Mouse (Mus musculus): ENCODE results near the gene Fut1. TPM values are rescaled to one million over a fixed set of nuclear protein-coding genes. Genes with fewer than 3 reads are reported as not detected.

Gene Fut1
- under 1 TPM in 1 of 2 experiments, not detected in 1; 0.21 TPM for total RNA-seq (2021)

DNA sequence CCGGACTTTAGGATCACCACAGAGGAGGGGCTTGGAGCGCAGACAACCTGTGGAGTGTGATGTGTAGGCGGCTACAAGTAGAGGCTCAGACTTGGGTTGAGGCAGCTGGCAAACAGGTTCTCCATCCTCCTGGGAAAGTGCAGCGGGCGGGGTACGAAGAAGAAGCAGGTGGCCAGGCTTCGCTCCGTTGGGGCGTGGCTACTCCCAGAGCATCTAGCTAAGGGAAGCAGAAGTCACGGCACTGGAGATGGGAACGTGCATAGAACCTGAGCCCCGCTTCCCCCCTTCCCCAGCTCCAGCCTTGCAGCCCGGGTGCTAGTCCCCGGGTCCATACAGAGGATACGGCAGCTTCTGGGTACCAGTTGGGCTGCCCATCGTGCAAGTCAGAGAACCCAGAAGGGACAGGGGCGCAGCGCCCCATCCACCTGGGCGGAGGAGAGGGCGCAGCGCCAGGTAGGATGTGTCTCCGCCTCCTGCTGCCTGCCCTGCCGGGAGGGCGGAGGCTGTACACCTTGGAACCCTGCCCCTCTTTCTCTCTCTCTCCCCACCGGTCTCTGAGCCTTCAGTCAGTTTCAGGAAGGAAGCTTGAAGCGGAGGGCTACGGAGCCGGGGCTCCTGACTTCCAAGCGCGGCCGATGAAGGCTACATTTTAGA lies at the start of gene Fut1:
Gene Fut1 (plus strand): TSS at position 248 of the 654 bp plus-strand sequence.
- DNase-seq (ENCODE audit: low spot score in 2 of 2), result peak; percentile 30 to 39
- intact Hi-C loops (cut with DNase I), result no loop called here

DNA sequence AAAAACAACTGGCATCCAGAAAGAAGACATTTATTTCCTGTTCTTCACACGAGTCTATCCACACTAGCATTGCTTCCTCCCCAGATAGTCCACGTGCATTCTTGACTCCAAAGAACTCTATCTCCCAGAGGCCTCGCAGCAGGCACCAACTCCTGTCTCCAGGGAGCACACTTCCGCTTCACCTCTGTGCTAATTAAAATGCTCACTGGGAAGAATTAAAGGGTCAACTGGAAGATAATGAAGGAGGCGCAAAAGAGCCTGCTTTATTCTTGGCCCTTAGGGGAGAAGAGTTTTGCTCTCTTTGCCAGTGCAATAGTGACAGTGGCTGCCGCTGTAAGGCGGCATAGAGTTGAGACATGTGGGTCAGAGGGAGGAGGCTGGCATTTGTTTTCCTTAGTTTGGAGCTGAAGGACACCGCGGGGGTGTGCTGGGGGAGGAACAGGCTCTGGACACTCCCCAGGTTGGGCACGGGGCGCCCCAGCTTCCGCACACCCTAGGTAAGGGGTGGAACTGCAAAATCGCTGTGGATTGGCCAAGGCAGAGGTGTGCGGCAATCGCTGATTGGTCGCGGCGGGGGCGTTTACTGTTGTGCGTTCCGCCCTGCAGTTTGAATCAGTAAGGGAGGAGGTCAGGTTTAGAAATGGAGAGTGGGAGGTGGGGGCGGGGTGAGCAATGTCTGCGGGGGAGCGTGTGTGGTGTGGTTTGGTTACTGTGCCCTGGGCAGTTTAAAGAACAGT lies 49.1 kb upstream of the Fut1 start:
- intact Hi-C loops (cut with DNase I), result no loop called here
- peak; percentile 86 to 92 for DNase-seq (ENCODE audit: low spot score in 2 of 2)

DNA sequence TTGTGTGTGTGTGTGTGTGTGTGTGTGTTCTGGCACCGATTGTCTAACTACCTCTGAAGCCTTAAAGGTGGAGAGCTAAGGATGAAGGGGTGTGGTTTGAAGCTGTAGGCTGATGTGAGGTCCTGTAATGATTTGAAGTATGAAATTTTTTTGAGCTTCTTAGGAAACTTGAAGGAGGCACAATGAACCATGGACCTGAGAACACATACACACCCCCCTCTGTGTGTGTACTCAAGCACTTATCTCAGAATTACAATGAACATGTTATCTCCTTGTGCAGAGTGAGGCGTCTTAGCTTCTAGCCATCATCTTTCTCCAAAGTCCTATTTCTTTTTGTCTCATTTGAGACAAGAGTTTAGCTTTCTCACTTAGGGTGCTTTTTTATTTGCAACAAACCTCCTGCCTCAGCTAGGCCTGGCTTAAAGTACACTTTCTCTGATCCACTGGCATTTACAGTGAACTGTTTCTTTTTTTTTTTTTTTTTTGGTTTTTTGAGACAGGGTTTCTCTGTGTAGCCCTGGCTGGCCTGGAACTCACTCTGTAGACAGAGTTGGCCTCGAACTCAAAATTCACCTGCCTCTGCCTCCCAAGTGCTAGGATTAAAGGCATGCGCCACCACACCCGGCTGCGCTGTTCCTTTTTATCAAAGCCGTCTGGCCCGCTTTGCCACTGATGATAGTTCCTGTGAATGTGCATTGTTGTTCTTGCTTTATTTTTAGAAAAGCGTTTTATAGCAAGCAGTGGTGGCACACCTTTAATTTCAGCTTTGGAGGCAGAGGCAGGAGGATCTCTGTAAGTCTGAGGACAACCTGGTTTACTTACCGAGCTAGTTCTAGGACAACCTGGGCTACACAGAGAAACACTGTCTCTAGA lies 48.3 kb upstream of the Fut1 start:
- intact Hi-C loops (cut with DNase I), result no loop called here
- no peak for DNase-seq (ENCODE audit: low spot score in 2 of 2)

DNA sequence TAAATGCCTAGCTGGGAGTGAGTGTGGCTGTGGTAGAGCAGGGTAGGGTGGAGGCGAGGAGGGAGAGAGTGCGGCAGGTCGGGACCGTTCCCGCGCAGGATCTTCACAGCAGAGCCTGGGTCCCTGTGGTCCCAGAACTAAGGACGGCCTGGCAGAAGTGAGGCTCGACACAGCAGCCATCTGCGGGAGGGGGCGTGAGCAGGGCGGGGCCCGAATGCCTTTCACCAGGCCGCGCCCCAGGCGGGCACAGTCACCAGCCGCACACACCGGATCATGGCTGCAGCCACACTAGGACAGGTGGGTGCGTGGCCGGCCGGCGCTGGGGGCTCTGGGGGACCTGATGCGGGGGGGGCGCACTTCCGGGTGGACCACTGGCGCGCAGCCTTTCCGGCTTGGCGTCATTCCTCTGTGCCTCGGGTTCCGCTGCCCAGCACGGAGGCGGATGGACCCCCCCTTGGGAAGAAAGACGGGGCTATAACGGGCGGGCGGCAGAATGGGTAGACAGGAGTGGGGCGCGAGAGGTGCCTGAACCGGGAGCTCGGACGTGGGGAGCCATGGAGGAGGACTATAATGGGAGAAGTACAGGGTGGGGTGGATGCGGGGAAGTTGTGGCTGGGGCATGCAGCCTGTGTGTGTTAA lies 46.9 kb upstream of the Fut1 start, which contains the start of gene Bcat2:
Gene Bcat2 (plus strand): TSS at position 51 of the 639 bp plus-strand sequence.
- intact Hi-C loops (cut with DNase I), result no loop called here
- DNase-seq (ENCODE audit: low spot score in 2 of 2), result peak; percentile 67 to 68

DNA sequence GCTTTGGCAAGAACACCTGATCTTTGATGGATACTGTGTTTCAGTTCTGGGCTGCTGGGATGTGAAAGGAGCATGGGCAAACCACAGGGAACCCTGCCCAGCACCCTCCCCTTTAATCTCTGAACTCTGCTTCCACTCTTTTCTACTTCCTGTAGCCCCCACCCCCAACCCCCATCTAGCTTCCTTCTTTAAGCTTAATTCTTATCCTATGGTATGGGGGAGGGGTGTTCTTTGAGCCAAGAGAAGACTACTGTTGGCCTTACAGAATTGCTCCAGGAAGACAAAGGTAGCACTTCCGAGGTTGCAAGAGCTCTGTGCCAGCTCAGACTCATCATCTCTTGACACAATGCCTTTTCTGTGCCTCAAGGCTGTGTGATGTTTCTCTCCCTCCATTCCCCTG lies 45.1 kb upstream of the Fut1 start:
- intact Hi-C loops (cut with DNase I), result no loop called here
- DNase-seq (ENCODE audit: low spot score in 2 of 2), result no peak

DNA sequence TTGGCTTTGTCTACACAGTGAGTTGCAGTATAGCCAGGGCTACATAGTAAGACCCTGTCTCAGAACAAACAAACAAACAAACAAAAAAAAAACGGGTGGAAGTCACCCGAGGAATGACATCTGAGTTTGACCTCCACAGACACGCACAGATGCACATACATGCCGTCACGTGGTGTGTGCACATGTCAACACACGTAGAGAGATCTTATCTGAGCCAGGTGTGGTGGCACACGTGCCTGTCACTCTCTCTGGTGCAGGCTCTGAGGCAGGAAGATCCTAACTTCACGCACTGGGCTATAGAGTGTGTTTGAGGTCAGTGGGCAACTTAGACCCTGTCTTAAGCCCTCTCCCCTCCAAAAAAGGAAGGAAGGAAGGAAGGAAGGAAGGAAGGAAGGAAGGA lies 43.1 kb upstream of the Fut1 start:
- DNase-seq (ENCODE audit: low spot score in 2 of 2), result no peak
- intact Hi-C loops (cut with DNase I), result no loop called here

DNA sequence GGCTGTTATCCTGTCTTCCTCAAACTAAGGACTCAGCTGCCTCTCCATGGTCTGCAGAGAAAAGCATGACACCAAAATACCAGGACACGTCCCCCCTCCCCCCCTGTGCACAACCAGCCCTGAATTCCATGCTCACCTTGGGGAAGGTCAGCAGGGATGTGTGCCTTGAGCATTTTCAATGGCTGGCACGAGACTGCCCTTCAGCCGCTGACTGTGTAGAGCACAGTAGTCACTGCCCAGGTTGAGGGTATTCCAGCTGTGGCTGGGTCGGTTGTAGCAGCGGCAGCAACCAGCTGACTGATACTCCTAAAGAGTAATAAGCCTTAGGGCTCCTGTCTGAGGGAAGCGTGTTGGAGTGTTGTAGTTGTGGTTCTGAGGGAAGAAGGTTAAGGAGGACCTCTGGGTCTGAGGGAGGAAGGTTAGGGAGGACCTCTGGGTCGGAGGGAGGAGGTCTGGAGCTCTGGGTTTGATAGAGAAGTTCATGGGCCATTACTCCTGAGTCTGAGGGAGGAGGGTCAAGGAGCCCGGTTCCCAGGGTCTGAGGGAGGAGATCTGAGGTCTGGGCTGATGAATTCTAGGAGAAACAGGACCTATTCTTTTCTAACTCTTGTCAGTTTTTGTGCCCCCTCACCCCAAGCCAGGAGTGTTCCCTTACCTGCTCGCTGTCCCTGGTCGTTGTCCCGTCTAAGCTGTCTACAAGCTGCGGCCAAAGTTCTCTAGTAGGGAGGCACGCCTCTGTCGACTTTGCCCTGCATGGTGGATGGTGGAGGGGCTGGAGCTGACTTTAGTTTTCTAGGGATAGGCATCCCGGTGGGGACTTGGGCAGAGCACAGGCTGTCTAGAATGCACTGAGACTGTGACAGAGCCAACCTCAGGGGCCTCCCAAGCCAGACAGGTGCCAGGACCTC lies 42.4 kb upstream of the Fut1 start:
- DNase-seq (ENCODE audit: low spot score in 2 of 2), result no peak
- intact Hi-C loops (cut with DNase I), result no loop called here

DNA sequence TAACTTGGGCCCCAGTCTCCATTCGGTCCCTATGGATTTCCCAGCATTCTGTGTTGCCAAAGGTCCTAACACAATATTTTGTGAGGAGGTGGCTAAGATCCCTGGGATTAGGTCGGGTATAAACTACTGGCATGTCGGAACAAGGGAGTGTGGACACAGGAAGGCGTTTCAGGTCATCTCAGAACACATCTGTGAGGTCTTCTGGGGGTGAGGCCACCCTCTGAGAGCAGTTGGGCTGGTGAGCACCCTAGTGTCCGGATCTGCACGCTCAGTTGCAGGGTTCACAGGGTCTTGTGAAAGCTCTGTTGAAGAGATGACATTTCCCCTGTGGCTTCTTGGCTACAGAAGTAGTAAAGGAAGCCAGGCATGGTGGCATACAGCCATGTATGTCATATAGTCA lies 31.2 kb upstream of the Fut1 start:
- intact Hi-C loops (cut with DNase I), result no loop called here
- no peak for DNase-seq (ENCODE audit: low spot score in 2 of 2)

DNA sequence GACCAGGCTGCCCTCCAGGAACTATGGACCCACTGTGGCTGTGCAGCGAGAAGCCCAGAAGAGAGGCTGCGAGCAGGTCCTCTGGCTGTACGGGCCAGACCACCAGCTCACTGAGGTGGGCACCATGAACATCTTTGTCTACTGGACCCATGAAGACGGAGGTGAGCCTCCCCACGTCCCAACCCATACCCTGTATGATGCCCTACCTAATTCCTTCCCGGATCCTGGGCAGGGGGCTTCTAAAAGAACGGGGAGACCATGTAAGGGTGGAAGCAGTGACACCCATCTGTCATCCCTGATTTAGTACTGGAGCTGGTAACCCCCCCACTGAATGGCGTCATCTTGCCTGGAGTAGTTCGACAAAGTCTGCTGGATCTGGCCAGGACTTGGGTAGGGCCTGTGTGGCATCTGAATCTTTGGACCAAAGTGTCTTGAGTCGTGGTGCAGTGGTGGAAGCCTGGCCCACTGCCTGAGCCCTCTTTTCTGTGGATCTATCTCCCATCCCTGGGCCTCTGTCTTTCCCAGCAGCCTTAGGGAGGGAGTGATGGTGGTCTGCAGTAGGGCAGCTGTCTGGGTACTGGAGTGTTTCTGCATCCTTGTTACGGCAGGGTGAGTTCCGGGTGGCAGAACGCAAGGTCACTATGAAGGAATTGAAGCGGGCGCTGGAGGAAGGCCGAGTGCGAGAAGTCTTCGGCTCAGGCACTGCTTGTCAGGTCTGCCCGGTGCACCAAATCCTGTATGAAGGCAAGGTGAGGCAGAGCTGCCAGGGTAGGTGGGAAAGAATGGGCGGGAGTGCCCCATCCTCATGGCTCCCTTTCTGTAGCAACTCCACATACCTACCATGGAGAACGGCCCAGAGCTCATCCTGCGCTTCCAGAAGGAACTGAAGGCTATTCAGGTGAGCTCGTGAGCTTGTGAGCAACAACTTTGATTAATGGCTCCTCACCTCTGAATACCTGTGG lies 29.2 kb upstream of the Fut1 start:
- intact Hi-C loops (cut with DNase I), result no loop called here
- no peak for DNase-seq (ENCODE audit: low spot score in 2 of 2)

DNA sequence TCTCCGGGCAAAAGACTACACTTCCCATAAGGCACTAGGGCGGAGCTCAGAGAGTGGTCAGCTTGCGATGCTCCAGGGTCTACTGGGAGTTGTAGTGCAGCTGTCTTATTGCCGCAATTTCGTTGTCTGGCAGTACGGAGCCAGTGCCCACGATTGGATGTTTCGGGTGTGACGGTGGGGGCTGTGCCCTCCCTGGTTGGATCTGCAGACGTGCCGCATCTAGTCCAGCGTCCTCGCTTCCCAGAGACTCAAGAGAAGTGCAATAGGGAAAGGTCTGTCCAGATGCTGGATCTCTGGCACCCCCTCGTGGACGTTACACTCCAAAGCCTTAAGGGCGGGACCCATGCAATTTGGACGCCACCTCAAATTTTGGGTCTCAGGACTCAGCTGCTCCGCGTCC lies 27.9 kb upstream of the Fut1 start:
- intact Hi-C loops (cut with DNase I), result no loop called here

DNA sequence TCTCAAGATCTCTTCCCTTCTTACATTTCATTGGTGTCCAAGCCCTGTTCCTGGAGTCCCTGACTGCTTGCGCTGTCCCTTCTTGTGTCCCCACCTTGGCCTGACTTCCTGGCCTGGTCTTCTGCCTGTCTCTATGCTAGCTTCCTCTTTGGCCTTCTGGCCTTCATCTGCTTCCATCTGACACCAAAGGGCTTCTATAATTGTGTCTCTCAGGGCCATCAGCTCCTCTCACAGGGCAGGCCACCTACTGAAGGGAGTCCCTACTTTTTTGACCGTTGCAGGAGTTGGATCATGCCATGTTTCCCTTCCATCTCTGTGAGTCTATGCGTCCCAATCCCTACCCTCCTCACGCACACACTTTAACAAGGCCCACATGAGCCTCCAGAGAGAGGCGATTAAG lies 27.2 kb upstream of the Fut1 start:
- intact Hi-C loops (cut with DNase I), result loop anchor here (5.0 kb wide), 1 partner anchor 92 kb away; the partner anchor contains the start of gene Ntn5
- DNase-seq (ENCODE audit: low spot score in 2 of 2), result no peak

More for the DNA sequence above, 27.9 kb upstream of the Fut1 start:
- DNase-seq (ENCODE audit: low spot score in 2 of 2), result peak; percentile 94 to 100

DNA sequence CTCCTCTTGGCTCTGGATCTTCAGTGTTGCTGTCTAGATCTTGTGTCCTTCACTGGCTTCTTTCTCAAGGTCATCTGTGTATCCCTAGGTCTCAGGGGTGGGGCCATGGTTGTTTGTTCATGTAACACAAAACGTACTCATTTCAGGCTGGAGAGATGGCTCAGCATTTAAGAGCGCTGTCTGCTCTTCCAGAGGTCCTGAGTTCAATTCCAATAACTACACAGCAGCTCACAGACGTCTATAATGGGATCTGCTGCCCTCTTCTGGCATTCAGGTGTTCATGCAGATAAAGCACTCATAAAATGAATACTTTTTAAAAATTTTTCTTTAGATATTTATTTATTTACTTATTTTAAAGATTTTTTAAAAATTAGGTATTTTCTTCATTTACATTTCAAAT lies 26.2 kb upstream of the Fut1 start:
- intact Hi-C loops (cut with DNase I), result loop anchor here (5.0 kb wide), 1 partner anchor 91 kb away; the partner anchor contains the start of gene Ntn5
- no peak for DNase-seq (ENCODE audit: low spot score in 2 of 2)

DNA sequence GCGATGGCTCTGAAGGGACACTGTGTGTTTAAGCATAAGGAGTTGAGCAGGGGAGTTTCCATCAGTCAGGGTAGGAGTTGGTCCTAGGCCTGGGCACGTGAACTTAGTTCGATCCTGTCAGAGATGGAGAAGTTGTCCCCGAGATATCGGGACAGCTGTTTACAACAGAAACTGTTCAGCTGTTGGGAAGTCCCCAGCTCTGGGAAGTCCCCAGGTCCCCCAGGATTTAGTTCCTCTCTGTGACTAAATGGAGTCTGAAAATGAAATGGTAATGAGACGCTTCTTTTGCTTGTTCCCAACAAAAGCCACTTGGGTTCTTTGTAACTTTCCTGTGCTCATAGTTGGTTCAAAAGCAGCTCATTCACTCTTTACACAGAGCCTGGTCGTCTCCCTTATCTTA lies 25.2 kb upstream of the Fut1 start:
- DNase-seq (ENCODE audit: low spot score in 2 of 2), result no peak
- intact Hi-C loops (cut with DNase I), result loop anchor here (2.0 to 5.0 kb wide), 2 partner anchors 31 to 90 kb away; partner anchors contain the start of gene Ntn5

DNA sequence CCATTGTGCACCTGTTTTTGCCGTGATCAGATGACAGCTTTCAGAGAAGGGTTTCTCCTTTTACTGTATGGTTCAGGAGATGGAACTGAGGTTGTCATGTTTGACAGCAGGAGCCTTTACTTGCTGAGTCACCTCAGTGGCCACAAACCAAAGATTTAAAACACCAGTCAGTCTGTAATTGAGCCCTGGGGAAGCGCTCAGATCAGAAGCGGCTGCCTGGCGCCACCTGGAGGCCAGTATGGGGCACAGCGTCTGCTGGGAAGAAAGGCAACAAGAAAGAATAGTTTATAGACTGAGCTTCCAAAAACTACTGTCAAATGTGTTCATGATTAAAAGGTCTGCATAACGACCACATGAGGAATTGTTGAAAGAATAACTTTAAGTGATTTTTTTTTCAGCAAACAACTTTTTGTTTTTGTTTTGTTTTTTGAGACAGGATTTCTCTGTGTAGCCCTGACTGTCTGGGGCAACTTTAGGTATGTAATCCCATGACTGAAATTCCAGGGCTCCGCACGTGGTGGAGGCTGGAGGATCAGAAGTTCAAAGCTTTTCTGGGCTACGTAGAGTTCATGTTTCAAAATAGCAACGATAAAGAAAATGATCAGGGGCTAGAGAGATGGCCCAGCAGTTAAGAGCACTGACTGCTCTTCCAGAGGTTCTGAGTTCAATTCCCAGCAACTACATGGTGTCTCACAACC lies 23.8 kb upstream of the Fut1 start:
- intact Hi-C loops (cut with DNase I), result loop anchor here (2.0 to 5.0 kb wide), 2 partner anchors 32 to 89 kb away; partner anchors contain the start of gene Ntn5
- peak; percentile 68 to 80 for DNase-seq (ENCODE audit: low spot score in 2 of 2)

DNA sequence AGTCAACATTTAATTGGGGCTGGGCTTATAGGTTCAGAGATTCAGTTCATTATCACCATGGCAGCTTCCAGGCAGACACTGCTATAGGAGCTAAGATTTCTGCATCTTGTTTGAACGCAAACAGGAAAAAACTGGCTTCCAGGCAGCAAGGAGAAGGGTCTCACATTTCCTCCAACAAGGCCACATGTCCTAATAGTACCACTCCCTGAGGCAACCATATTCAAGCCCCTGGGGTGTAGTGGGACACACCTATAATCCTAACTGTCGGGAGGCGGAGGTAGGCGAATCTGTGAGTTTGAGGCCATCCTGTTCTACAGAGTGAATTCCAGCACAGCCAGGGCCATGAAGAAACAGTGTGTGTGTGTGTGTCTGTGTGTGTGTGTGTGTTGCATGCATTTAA lies 21.9 kb upstream of the Fut1 start:
- DNase-seq (ENCODE audit: low spot score in 2 of 2), result no peak
- intact Hi-C loops (cut with DNase I), result loop anchor here (2.0 kb wide), 1 partner anchor 16 kb away; no protein-coding TSS in a partner anchor

DNA sequence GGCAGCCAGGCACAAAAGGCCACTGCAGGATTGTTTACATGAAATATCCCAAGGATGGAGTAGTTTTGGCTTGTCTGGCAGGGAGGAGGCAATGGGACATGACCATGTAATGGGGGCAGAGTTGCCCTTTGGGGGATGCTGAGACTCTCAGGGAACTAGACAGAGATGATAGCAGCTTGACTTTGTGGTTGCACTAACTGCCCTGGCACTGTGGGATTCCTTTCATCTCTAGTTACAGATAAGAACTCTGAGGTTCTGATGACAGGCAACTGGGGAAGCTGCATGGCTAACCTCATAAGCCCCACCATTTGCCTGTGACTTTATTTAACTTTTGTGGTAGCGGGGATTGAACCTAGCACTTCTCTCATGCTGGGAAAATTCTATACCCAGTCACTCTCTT lies 21.0 kb upstream of the Fut1 start:
- intact Hi-C loops (cut with DNase I), result no loop called here
- DNase-seq (ENCODE audit: low spot score in 2 of 2), result no peak

DNA sequence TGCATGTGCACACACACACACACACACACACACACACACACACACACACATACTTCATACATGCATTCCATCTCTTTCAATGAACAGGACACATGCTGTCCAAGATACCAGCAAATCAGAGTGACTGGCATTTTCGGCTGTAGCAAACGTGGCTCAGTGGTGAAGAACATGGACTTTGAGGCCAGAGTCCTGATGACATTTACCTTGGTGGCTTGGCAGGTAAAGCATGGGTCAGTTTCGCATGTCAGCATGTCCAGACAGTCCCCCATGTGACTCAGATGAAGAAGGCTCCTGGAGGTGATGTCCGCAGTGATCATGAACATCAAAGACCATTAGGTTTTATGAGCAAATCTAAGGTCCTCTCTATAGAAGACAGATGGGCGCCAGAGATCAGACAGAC lies 20.1 kb upstream of the Fut1 start:
- no peak for DNase-seq (ENCODE audit: low spot score in 2 of 2)
- intact Hi-C loops (cut with DNase I), result no loop called here

All from left cerebral cortex, postnatal 25 days (tissue).